Mouse (Mus musculus): ENCODE measurements around the gene Tdp1. TPM values are rescaled to one million over a fixed set of nuclear protein-coding genes. Genes with fewer than 3 reads are reported as not detected.

The Tdp1 gene
- 76.2 and 77.3 TPM in 2 replicates for polyA plus RNA-seq (2014; fragmentation: Nextera tagmentation; extraction: Ambion mirVana)

- under 1% methylated on average over 65 of the region's 73 CpGs for WGBS
- Histone ChIP-seq H3K4me2 (ENCODE audit: low read depth) (peak within 1 kb of the TSS; percentile 92), H3K9me3 (ENCODE audit: control insufficient read depth, low read length) (no peaks in the 10 kb centered on the region), H3K27ac (ENCODE audit: low read depth, low read length) (peak within 1 kb of the TSS; percentile 74), H3K4me1 (ENCODE audit: control insufficient read depth, insufficient read depth, low read length) (peaks cover 13% of the 10 kb centered on the region), H3K9ac (ENCODE audit: low read length) (peak within 1 kb of the TSS; percentile 90), H3K4me3 (ENCODE audit: low read depth, low read length) (peak within 1 kb of the TSS; percentile 78), H3K36me3 (ENCODE audit: control insufficient read depth, insufficient read depth, low read length) (no peaks in the 10 kb centered on the region; the same call in 1 of the 2 replicates), H3K27me3 (ENCODE audit: control insufficient read depth, insufficient read depth, low read length) (no peaks in the 10 kb centered on the region)
- peak; percentile 69 for ATAC-seq (ENCODE audit: insufficient read depth, low FRiP score, low TSS enrichment)
- DNase-seq (ENCODE audit: low spot score): peak; percentile 97
Observed at GRCm38 (mm10) chr12:99884269-99885261, at the start of gene Tdp1, which contains the start of gene Efcab11. Gene Tdp1 (plus strand): TSS chr12:99884517. Gene Efcab11 (minus strand): TSS chr12:99884439.

GRCm38 (mm10) chr12:99836404-99837131, 47.7 kb upstream of the Tdp1 start:
- H3K4me2 ChIP-seq (ENCODE audit: low read depth): no peak overlapping the region
- no peaks in the 10 kb centered on the region for H3K27me3 ChIP-seq (ENCODE audit: control insufficient read depth, insufficient read depth, low read length)
- peak; percentile 57 for DNase-seq (ENCODE audit: low spot score)

GRCm38 (mm10) chr12:99837528-99837927, 46.8 kb upstream of the Tdp1 start:
- 87% methylated on average over 5 of the region's 5 CpGs for WGBS
- ATAC-seq (ENCODE audit: insufficient read depth, low FRiP score, low TSS enrichment) (no peak), DNase-seq (ENCODE audit: low spot score) (no peak)
- Histone ChIP-seq H3K4me1 (ENCODE audit: control insufficient read depth, insufficient read depth, low read length) (peaks cover 8% of the 10 kb centered on the region), H3K36me3 (ENCODE audit: control insufficient read depth, insufficient read depth, low read length) (no peaks in the 10 kb centered on the region), H3K27me3 (ENCODE audit: control insufficient read depth, insufficient read depth, low read length) (no peaks in the 10 kb centered on the region), H3K9ac (ENCODE audit: low read length) (no peak overlapping the region), H3K4me2 (ENCODE audit: low read depth) (no peak overlapping the region), H3K27ac (ENCODE audit: low read depth, low read length) (no peak overlapping the region), H3K9me3 (ENCODE audit: control insufficient read depth, low read length) (no peaks in the 10 kb centered on the region), H3K4me3 (ENCODE audit: low read depth, low read length) (no peak overlapping the region)

More at GRCm38 (mm10) chr12:99836404-99837131, 47.7 kb upstream of the Tdp1 start:
- WGBS: 54% methylated on average over 20 of the region's 20 CpGs
- H3K9ac ChIP-seq (ENCODE audit: low read length): no peak overlapping the region
- peak; percentile 78; the same call in 1 of the 2 replicates for ATAC-seq (ENCODE audit: insufficient read depth, low FRiP score, low TSS enrichment)
- H3K4me1 ChIP-seq (ENCODE audit: control insufficient read depth, insufficient read depth, low read length): peaks cover 8% of the 10 kb centered on the region
- no peak overlapping the region for H3K27ac ChIP-seq (ENCODE audit: low read depth, low read length)
- H3K36me3 ChIP-seq (ENCODE audit: control insufficient read depth, insufficient read depth, low read length): no peaks in the 10 kb centered on the region
- no peaks in the 10 kb centered on the region for H3K9me3 ChIP-seq (ENCODE audit: control insufficient read depth, low read length)
- no peak overlapping the region for H3K4me3 ChIP-seq (ENCODE audit: low read depth, low read length)

DNA sequence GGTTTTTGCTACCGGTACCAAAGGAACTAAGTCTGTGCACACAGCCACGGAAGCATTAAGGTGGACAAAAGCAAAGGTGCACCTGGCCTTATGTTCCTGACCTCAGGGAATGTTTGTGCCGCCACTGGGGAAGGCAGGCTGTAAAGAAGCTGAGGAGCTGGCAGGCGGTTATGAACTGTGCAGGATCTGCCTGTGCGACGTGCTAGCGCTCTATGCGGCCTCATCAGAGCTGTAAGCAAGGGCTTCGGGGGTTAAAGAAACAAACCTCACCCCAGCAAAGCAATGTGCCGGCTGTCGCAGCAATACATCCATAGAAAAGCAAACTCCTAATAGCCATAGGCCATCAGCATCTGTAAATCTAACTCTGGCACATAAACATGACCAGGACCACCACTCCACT, 46.2 kb upstream of the Tdp1 start:
- ATAC-seq (ENCODE audit: insufficient read depth, low FRiP score, low TSS enrichment): no peak
- no peak for DNase-seq (ENCODE audit: low spot score)

GRCm38 (mm10) chr12:99838703-99839102, 45.6 kb upstream of the Tdp1 start:
- peaks cover 8% of the 10 kb centered on the region for H3K4me1 ChIP-seq (ENCODE audit: control insufficient read depth, insufficient read depth, low read length)
- H3K4me3 ChIP-seq (ENCODE audit: low read depth, low read length): no peak overlapping the region
- no peaks in the 10 kb centered on the region for H3K36me3 ChIP-seq (ENCODE audit: control insufficient read depth, insufficient read depth, low read length)
- H3K27me3 ChIP-seq (ENCODE audit: control insufficient read depth, insufficient read depth, low read length): no peaks in the 10 kb centered on the region
- 93% methylated on average over 14 of the region's 14 CpGs for WGBS
- H3K9ac ChIP-seq (ENCODE audit: low read length): no peak overlapping the region
- no peak overlapping the region for H3K27ac ChIP-seq (ENCODE audit: low read depth, low read length)
- peak; percentile 31 for DNase-seq (ENCODE audit: low spot score)
- ATAC-seq (ENCODE audit: insufficient read depth, low FRiP score, low TSS enrichment): no peak
- no peak overlapping the region for H3K4me2 ChIP-seq (ENCODE audit: low read depth)
- no peaks in the 10 kb centered on the region for H3K9me3 ChIP-seq (ENCODE audit: control insufficient read depth, low read length)

More for the DNA sequence above, 46.2 kb upstream of the Tdp1 start:
- H3K36me3 ChIP-seq (ENCODE audit: control insufficient read depth, insufficient read depth, low read length): no peaks in the 10 kb centered on the region
- no peak overlapping the region for H3K4me3 ChIP-seq (ENCODE audit: low read depth, low read length)
- H3K9me3 ChIP-seq (ENCODE audit: control insufficient read depth, low read length): no peaks in the 10 kb centered on the region
- no peak overlapping the region for H3K4me2 ChIP-seq (ENCODE audit: low read depth)
- H3K9ac ChIP-seq (ENCODE audit: low read length): no peak overlapping the region
- H3K27me3 ChIP-seq (ENCODE audit: control insufficient read depth, insufficient read depth, low read length): no peaks in the 10 kb centered on the region
- WGBS: 63% methylated on average over 11 of the region's 11 CpGs
- H3K27ac ChIP-seq (ENCODE audit: low read depth, low read length): no peak overlapping the region
- peaks cover 8% of the 10 kb centered on the region for H3K4me1 ChIP-seq (ENCODE audit: control insufficient read depth, insufficient read depth, low read length)

GRCm38 (mm10) chr12:99844951-99845350, 39.4 kb upstream of the Tdp1 start:
- H3K27ac ChIP-seq (ENCODE audit: low read depth, low read length): no peak overlapping the region
- no peaks in the 10 kb centered on the region for H3K36me3 ChIP-seq (ENCODE audit: control insufficient read depth, insufficient read depth, low read length)
- WGBS: 90% methylated on average over 8 of the region's 8 CpGs
- H3K27me3 ChIP-seq (ENCODE audit: control insufficient read depth, insufficient read depth, low read length): no peaks in the 10 kb centered on the region
- DNase-seq (ENCODE audit: low spot score): no peak
- no peak overlapping the region for H3K4me3 ChIP-seq (ENCODE audit: low read depth, low read length)
- H3K9ac ChIP-seq (ENCODE audit: low read length): no peak overlapping the region
- no peaks in the 10 kb centered on the region for H3K9me3 ChIP-seq (ENCODE audit: control insufficient read depth, low read length)
- H3K4me1 ChIP-seq (ENCODE audit: control insufficient read depth, insufficient read depth, low read length): 0 out of 2 replicates have a peak, but pooled peaks cover 3% of the 10 kb centered on the region
- no peak for ATAC-seq (ENCODE audit: insufficient read depth, low FRiP score, low TSS enrichment)
- no peak overlapping the region for H3K4me2 ChIP-seq (ENCODE audit: low read depth)

GRCm38 (mm10) chr12:99849996-99850395, 34.3 kb upstream of the Tdp1 start:
- DNase-seq (ENCODE audit: low spot score) (no peak), ATAC-seq (ENCODE audit: insufficient read depth, low FRiP score, low TSS enrichment) (no peak)
- Histone ChIP-seq H3K9ac (ENCODE audit: low read length) (no peak overlapping the region), H3K4me1 (ENCODE audit: control insufficient read depth, insufficient read depth, low read length) (0 out of 2 replicates have a peak, but pooled peaks cover 3% of the 10 kb centered on the region), H3K9me3 (ENCODE audit: control insufficient read depth, low read length) (no peaks in the 10 kb centered on the region), H3K4me2 (ENCODE audit: low read depth) (no peak overlapping the region), H3K36me3 (ENCODE audit: control insufficient read depth, insufficient read depth, low read length) (no peaks in the 10 kb centered on the region), H3K4me3 (ENCODE audit: low read depth, low read length) (no peak overlapping the region), H3K27ac (ENCODE audit: low read depth, low read length) (no peak overlapping the region), H3K27me3 (ENCODE audit: control insufficient read depth, insufficient read depth, low read length) (no peaks in the 10 kb centered on the region)
- 84% methylated on average over 2 of the region's 2 CpGs for WGBS

GRCm38 (mm10) chr12:99853323-99854258, 30.7 kb upstream of the Tdp1 start:
- H3K9me3 ChIP-seq (ENCODE audit: control insufficient read depth, low read length): no peaks in the 10 kb centered on the region
- H3K36me3 ChIP-seq (ENCODE audit: control insufficient read depth, insufficient read depth, low read length): no peaks in the 10 kb centered on the region
- DNase-seq (ENCODE audit: low spot score) (no peak), ATAC-seq (ENCODE audit: insufficient read depth, low FRiP score, low TSS enrichment) (no peak)
- H3K4me2 ChIP-seq (ENCODE audit: low read depth): no peak overlapping the region
- no peak overlapping the region for H3K9ac ChIP-seq (ENCODE audit: low read length)
- 86% methylated on average over 14 of the region's 14 CpGs for WGBS
- H3K27me3 ChIP-seq (ENCODE audit: control insufficient read depth, insufficient read depth, low read length): no peaks in the 10 kb centered on the region
- H3K4me1 ChIP-seq (ENCODE audit: control insufficient read depth, insufficient read depth, low read length): no peaks in the 10 kb centered on the region
- H3K27ac ChIP-seq (ENCODE audit: low read depth, low read length): no peak overlapping the region
- no peak overlapping the region for H3K4me3 ChIP-seq (ENCODE audit: low read depth, low read length)

Measured in neural tube, embryonic 11.5 days (tissue).